Mouse (Mus musculus) forebrain, embryonic 13.5 days (tissue): ENCODE measurements around the gene Sema3c. TPM values are rescaled to one million over a fixed set of nuclear protein-coding genes. Genes with fewer than 3 reads are reported as not detected.

Experiments
- ATAC-seq: fragments of 200-750 bp; cut with Nextera tagmentation; 2 replicates; pipeline ENCODE4 v1.8.0; 2017
- H3K27ac ChIP-seq: fragments of 300-500 bp; sonication (generic); 2 replicates; pipeline ENCODE4 v1.5.1; 2015; ENCODE audit warnings: inconsistent platforms, mild to moderate bottlenecking, moderate library complexity
- H3K27me3 ChIP-seq: fragments of 300-500 bp; sonication (generic); 2 replicates; pipeline ENCODE4 v1.6.1; 2015; ENCODE audit warnings: mild to moderate bottlenecking, inconsistent platforms
- H3K36me3 ChIP-seq: fragments of 300-500 bp; sonication (generic); 2 replicates; pipeline ENCODE4 v1.6.1; 2015; ENCODE audit warnings: mild to moderate bottlenecking, inconsistent platforms; ENCODE audit not compliant: poor library complexity, severe bottlenecking
- H3K4me1 ChIP-seq: fragments of 300-500 bp; sonication (generic); 2 replicates; pipeline ENCODE4 v1.6.1; 2015; ENCODE audit warnings: inconsistent platforms
- H3K4me2 ChIP-seq: fragments of 300-500 bp; sonication (generic); 2 replicates; pipeline ENCODE4 v1.6.1; 2015; ENCODE audit warnings: inconsistent platforms, mild to moderate bottlenecking, moderate library complexity
- H3K4me3 ChIP-seq: fragments of 300-500 bp; sonication (generic); 2 replicates; pipeline ENCODE4 v1.5.1; 2015; ENCODE audit warnings: mild to moderate bottlenecking, inconsistent platforms
- H3K9ac ChIP-seq: fragments of 300-500 bp; sonication (generic); 2 replicates; pipeline ENCODE4 v1.6.1; 2015; ENCODE audit warnings: mild to moderate bottlenecking, inconsistent platforms
- H3K9me3 ChIP-seq: fragments of 300-500 bp; sonication (generic); replicated peaks from 2 replicates; pipeline ENCODE4 v1.6.1; 2016; ENCODE audit warnings: inconsistent platforms
- WGBS: fragments of 180-500 bp; shearing (Covaris S2); methylation state at CpG from one replicate; pipeline ENCODE4 v1.1.7; 2015; 5-methylcytosine and 5-hydroxymethylcytosine counted together
- polyA plus RNA-seq: library from polyadenylated mRNA; unstranded; fragments of >200 nt; fragmentation: Nextera tagmentation; extraction: Ambion mirVana; gene quantifications from 2 replicates; pipeline ENCODE4 v1.2.1, GENCODE M21; 2015

Sema3c gene
- polyA plus RNA-seq, 1 experiment from 2014 or later = 17.4 TPM

- H3K36me3 ChIP-seq = no peaks in the 10 kb centered on the region
- H3K4me2 ChIP-seq = no peak overlapping the region
- no peaks in the 10 kb centered on the region for H3K27me3 ChIP-seq
- no peaks in the 10 kb centered on the region for H3K4me1 ChIP-seq
- H3K9ac ChIP-seq = no peak overlapping the region
- no peak overlapping the region for H3K27ac ChIP-seq
- ATAC-seq = no peak
- no peak overlapping the region for H3K4me3 ChIP-seq
- no peaks in the 10 kb centered on the region for H3K9me3 ChIP-seq
Observed at GRCm38 (mm10) chr5:17671356-17671755, 97.3 kb downstream of the Sema3c start.

- H3K27ac ChIP-seq = no peak overlapping the region
- no peak overlapping the region for H3K4me2 ChIP-seq
- H3K9me3 ChIP-seq = no peaks in the 10 kb centered on the region
- H3K27me3 ChIP-seq = no peaks in the 10 kb centered on the region
- no peaks in the 10 kb centered on the region for H3K36me3 ChIP-seq
- no peaks in the 10 kb centered on the region for H3K4me1 ChIP-seq
- ATAC-seq = no peak
- H3K9ac ChIP-seq = no peak overlapping the region
- WGBS = 87% methylated on average over 2 of the region's 2 CpGs
- no peak overlapping the region for H3K4me3 ChIP-seq
Observed at GRCm38 (mm10) chr5:17680862-17681261, 106.8 kb downstream of the Sema3c start.

GRCm38 (mm10) chr5:17689121-17689520 lies 115.0 kb downstream of the Sema3c start:
- Histone ChIP-seq H3K4me1 (no peaks in the 10 kb centered on the region), H3K9me3 (no peaks in the 10 kb centered on the region), H3K9ac (no peak overlapping the region), H3K4me3 (no peak overlapping the region), H3K27ac (no peak overlapping the region), H3K36me3 (no peaks in the 10 kb centered on the region), H3K27me3 (no peaks in the 10 kb centered on the region), H3K4me2 (no peak overlapping the region)
- 87% methylated on average over 2 of the region's 2 CpGs for WGBS
- no peak for ATAC-seq

- H3K4me3 ChIP-seq = no peak overlapping the region
- 84% methylated on average over 5 of the region's 5 CpGs for WGBS
- H3K9ac ChIP-seq = no peak overlapping the region
- ATAC-seq = no peak
- H3K9me3 ChIP-seq = no peaks in the 10 kb centered on the region
- no peaks in the 10 kb centered on the region for H3K36me3 ChIP-seq
- no peaks in the 10 kb centered on the region for H3K27me3 ChIP-seq
- no peaks in the 10 kb centered on the region for H3K4me1 ChIP-seq
- H3K4me2 ChIP-seq = no peak overlapping the region
- no peak overlapping the region for H3K27ac ChIP-seq
Observed at GRCm38 (mm10) chr5:17689604-17690003, 115.5 kb downstream of the Sema3c start.

GRCm38 (mm10) chr5:17695366-17695765 lies 121.3 kb downstream of the Sema3c start:
- H3K27me3 ChIP-seq = no peaks in the 10 kb centered on the region
- H3K4me3 ChIP-seq = no peak overlapping the region
- no peaks in the 10 kb centered on the region for H3K9me3 ChIP-seq
- no peak overlapping the region for H3K9ac ChIP-seq
- peak; percentile 67; the same call in 1 of the 2 replicates for ATAC-seq
- no peaks in the 10 kb centered on the region for H3K36me3 ChIP-seq
- WGBS = 73% methylated on average over 2 of the region's 2 CpGs
- H3K4me1 ChIP-seq = no peaks in the 10 kb centered on the region
- no peak overlapping the region for H3K4me2 ChIP-seq
- H3K27ac ChIP-seq = no peak overlapping the region

GRCm38 (mm10) chr5:17698905-17699304 lies 124.8 kb downstream of the Sema3c start:
- no peak overlapping the region for H3K4me2 ChIP-seq
- H3K9me3 ChIP-seq = no peaks in the 10 kb centered on the region
- no peaks in the 10 kb centered on the region for H3K4me1 ChIP-seq

GRCm38 (mm10) chr5:17704160-17704559 lies 130.1 kb downstream of the Sema3c start:
- Histone ChIP-seq H3K27me3 (no peaks in the 10 kb centered on the region), H3K4me2 (no peak overlapping the region), H3K9ac (no peak overlapping the region), H3K4me1 (no peaks in the 10 kb centered on the region), H3K36me3 (no peaks in the 10 kb centered on the region), H3K27ac (no peak overlapping the region), H3K4me3 (no peak overlapping the region), H3K9me3 (no peaks in the 10 kb centered on the region)
- ATAC-seq = no peak
- WGBS = 69% methylated on average over 3 of the region's 3 CpGs

More at GRCm38 (mm10) chr5:17698905-17699304, 124.8 kb downstream of the Sema3c start:
- ATAC-seq = no peak
- 86% methylated on average over 2 of the region's 2 CpGs for WGBS
- H3K4me3 ChIP-seq = no peak overlapping the region
- no peak overlapping the region for H3K27ac ChIP-seq
- no peak overlapping the region for H3K9ac ChIP-seq
- no peaks in the 10 kb centered on the region for H3K27me3 ChIP-seq
- H3K36me3 ChIP-seq = no peaks in the 10 kb centered on the region

- Histone ChIP-seq H3K36me3 (no peaks in the 10 kb centered on the region), H3K27me3 (no peaks in the 10 kb centered on the region), H3K27ac (no peak overlapping the region), H3K9me3 (no peaks in the 10 kb centered on the region), H3K9ac (no peak overlapping the region), H3K4me1 (no peaks in the 10 kb centered on the region), H3K4me2 (no peak overlapping the region), H3K4me3 (no peak overlapping the region)
- WGBS = 46% methylated on average over 3 of the region's 3 CpGs
- ATAC-seq = peak; percentile 55; the same call in 1 of the 2 replicates
Observed at GRCm38 (mm10) chr5:17707086-17707485, 133.0 kb downstream of the Sema3c start.

- no peak for ATAC-seq
- H3K9ac ChIP-seq = no peak overlapping the region
- no peaks in the 10 kb centered on the region for H3K27me3 ChIP-seq
- no peak overlapping the region for H3K4me3 ChIP-seq
- no peak overlapping the region for H3K27ac ChIP-seq
- no peak overlapping the region for H3K4me2 ChIP-seq
- H3K4me1 ChIP-seq = no peaks in the 10 kb centered on the region
- H3K9me3 ChIP-seq = no peaks in the 10 kb centered on the region
- H3K36me3 ChIP-seq = no peaks in the 10 kb centered on the region
- 52% methylated on average over 4 of the region's 4 CpGs for WGBS
Observed at GRCm38 (mm10) chr5:17712374-17712773, 138.3 kb downstream of the Sema3c start.

GRCm38 (mm10) chr5:17715206-17715605 lies 141.1 kb downstream of the Sema3c start:
- WGBS = 80% methylated on average over 1 of the region's 1 CpGs

GRCm38 (mm10) chr5:17720011-17720410 lies 145.9 kb downstream of the Sema3c start:
- H3K4me3 ChIP-seq = no peak overlapping the region
- peaks cover 4% of the 10 kb centered on the region; the same call in 1 of the 2 replicates for H3K4me1 ChIP-seq
- no peaks in the 10 kb centered on the region for H3K9me3 ChIP-seq
- no peaks in the 10 kb centered on the region for H3K36me3 ChIP-seq
- no peak for ATAC-seq
- H3K9ac ChIP-seq = no peak overlapping the region
- H3K27ac ChIP-seq = no peak overlapping the region
- WGBS = 75% methylated on average over 4 of the region's 4 CpGs
- H3K4me2 ChIP-seq = no peak overlapping the region
- no peaks in the 10 kb centered on the region for H3K27me3 ChIP-seq

More at GRCm38 (mm10) chr5:17715206-17715605, 141.1 kb downstream of the Sema3c start:
- Histone ChIP-seq H3K4me3 (no peak overlapping the region), H3K4me2 (no peak overlapping the region), H3K36me3 (no peaks in the 10 kb centered on the region), H3K27ac (no peak overlapping the region), H3K4me1 (no peaks in the 10 kb centered on the region), H3K9me3 (no peaks in the 10 kb centered on the region), H3K27me3 (no peaks in the 10 kb centered on the region), H3K9ac (no peak overlapping the region)
- no peak for ATAC-seq

GRCm38 (mm10) chr5:17724031-17724430 lies 149.9 kb downstream of the Sema3c start:
- Histone ChIP-seq H3K27ac (no peak overlapping the region), H3K9ac (no peak overlapping the region), H3K36me3 (peaks cover 9% of the 10 kb centered on the region; the same call in 1 of the 2 replicates), H3K4me2 (no peak overlapping the region), H3K4me1 (peaks cover 4% of the 10 kb centered on the region; the same call in 1 of the 2 replicates), H3K4me3 (no peak overlapping the region), H3K9me3 (peaks cover 5% of the 10 kb centered on the region), H3K27me3 (no peaks in the 10 kb centered on the region)
- 44% methylated on average over 2 of the region's 2 CpGs for WGBS
- ATAC-seq = peak; percentile 76

- Histone ChIP-seq H3K36me3 (peaks cover 9% of the 10 kb centered on the region; the same call in 1 of the 2 replicates), H3K9ac (no peak overlapping the region), H3K27me3 (no peaks in the 10 kb centered on the region), H3K4me1 (peaks cover 4% of the 10 kb centered on the region; the same call in 1 of the 2 replicates), H3K4me2 (no peak overlapping the region), H3K4me3 (no peak overlapping the region), H3K9me3 (peaks cover 5% of the 10 kb centered on the region), H3K27ac (no peak overlapping the region)
- WGBS = 85% methylated on average over 5 of the region's 5 CpGs
- no peak for ATAC-seq
Observed at GRCm38 (mm10) chr5:17728047-17728446, 154.0 kb downstream of the Sema3c start.
